Mouse (Mus musculus) right cerebral cortex, adult 18-20 months (tissue): ENCODE measurements around the gene Mpp1.

Experiments
- DNase-seq: peaks from one replicate; pipeline ENCODE4 v3.0.0; 2022; ENCODE audit warnings: mixed read lengths

Gene Mpp1

DNA sequence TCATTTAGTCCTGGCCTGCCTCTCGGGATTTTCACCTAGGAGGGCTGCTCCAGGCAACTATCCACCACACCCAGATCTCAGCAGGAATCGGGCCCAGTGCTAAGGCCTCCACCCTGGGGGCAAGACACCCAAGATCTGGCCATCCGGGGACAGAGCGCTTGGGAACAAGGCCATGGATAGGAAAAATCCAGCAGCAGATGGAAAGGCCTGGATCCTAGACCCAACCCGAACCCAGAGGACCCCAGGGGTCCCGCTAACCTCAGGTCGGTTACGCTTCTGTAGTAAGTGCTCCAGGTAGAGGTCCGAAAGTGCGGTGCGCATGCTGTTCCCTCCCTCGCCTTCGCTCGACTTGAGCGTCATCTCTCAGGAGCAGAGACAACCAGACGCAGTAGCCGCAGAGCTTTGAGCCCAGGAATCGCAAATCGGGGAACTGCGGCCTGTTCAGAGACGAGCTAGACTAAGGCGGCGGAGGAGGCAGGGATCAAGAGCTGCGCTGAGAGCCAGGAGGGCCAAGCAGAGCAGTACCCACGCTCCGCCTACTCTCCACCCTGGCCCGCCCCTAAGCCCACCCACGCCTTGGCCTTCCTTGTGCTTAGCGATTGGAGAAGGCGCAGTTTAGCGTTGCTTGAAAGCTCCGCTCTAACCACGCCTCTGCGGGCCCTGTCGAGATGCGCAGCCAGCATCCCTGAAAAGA is at the start of gene Mpp1:
TSS of gene Mpp1 (minus strand) at position 550 of the 694 bp plus-strand sequence.
- DNase-seq, result peak; percentile 76

DNA sequence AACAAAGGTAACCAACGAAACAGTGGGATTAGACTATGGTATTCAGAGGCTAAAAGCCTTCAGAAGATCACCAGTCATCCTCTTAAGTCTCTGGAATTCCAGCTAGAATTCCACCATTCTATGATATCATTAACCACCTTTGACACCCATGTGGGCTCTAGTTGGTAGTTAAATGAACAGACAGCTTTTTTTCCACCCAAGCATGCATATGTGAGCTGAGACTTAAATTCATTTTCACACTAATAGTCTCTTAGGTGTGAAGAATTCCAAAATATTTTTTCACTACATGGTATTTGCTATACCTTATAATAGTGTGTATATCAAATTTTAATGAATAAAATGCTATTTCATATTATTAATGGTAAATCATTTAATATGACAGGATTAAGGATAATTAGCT is 32.9 kb upstream of the Mpp1 start, which contains the start of gene Smim9:
TSS of gene Smim9 (minus strand) at position 101 of the 400 bp plus-strand sequence.
- no peak for DNase-seq

DNA sequence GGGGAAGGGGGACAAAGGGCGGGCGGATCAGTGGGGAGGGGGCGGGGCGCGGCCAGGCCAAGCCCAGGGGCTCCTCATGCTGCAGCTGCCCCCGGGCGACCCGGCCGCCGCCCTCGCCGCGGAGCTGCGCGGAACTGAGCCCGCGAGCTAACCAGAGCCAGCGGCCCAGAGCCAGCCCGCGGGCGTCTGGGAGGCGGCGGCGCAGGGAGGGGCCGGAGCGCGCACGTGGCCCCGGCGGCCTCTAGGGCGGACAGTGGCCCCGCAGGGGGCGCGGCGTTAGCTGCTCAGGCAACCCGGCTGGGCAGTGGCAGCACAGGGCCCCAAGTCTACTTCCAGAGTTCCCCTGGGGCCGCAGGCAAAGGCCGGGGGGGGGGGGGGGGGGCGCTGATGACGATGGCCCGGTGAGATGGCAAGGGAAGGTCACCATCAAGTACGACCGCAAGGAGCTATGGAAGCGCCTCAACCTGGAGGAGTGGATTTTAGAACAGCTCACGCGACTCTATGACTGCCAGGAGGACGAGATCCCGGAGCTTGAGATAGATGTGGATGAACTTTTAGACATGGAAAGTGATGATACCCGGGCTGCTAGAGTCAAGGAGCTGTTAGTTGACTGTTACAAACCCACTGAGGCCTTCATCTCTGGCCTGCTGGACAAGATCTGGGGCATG is 24.9 kb upstream of the Mpp1 start:
- peak; percentile 8 for DNase-seq

DNA sequence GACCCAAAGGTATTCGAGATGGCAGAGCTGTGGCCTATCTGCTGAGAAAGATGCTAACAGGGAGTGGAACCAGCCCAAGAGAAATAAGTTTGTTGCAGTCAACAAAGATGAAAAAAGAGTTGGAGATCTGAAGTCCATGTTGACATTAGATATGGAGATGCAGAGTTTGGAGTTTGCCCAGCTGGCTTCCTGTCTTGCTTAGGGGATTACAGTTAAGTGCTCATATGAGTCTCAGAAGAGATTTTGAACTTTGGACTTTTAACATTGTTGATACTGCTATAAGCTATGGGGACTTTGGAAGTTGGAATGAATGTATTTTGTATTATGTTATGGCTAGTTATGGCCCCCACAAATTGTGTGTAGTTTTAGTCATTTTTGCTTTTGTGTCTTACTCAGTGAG is 21.4 kb upstream of the Mpp1 start:
- DNase-seq, result no peak

DNA sequence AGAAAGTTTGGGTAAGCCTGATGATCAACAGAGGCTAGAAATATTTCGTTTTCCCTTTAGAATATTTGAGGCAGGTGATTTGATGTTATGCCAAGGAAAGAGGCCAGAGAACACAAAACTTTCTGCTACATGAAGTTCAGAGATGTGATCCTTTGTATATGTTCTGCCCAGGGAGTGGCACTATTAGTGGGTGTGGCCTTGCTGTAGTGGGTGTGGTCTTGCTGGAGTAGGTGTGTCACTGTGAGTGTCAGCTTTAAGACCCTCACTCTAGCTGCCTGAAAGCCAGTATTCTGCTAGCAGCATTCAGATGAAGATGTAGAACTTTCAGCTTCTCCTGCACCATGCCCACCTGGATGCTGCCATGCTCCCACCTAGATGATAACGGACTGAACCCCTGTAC is 19.5 kb upstream of the Mpp1 start:
- DNase-seq, result no peak

DNA sequence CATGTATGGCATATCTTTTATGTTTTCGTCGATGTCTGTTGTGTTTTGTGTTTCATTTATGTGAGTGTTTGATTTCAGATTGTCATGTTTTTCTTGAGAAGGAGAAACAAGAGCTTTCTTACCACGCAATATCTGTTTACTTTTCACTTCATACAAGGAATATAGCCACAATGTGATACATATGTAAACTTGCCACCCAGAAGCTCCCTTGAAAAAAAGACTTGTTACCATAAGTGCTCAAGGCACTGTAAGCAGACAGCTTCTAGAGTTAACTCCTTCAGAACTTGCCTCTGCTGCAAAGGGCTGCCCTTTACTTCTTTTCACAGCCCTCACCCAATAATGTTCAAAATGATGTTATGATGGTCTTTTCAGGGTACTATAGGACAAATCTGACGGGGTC is 17.6 kb upstream of the Mpp1 start:
- DNase-seq, result no peak

DNA sequence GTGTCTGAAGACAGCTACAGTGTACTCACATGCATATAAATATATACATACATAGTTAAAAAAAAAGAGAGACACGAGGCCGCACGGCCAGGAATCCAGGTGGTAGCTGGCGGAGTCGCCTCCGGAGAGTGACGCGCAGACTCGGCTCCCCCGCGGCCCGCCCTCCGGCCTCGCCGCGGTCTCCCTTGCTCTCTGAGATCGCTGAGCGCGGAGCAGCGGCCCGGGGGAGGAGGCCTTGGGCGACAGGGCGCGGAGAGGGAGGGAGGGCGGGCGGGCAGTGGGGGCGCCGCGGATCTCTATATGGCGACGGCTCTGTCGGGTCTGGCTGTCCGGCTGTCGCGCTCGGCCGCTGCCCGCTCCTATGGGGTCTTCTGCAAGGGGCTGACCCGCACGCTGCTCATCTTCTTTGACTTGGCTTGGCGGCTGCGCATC is 12.3 kb upstream of the Mpp1 start:
- peak; percentile 19 for DNase-seq

DNA sequence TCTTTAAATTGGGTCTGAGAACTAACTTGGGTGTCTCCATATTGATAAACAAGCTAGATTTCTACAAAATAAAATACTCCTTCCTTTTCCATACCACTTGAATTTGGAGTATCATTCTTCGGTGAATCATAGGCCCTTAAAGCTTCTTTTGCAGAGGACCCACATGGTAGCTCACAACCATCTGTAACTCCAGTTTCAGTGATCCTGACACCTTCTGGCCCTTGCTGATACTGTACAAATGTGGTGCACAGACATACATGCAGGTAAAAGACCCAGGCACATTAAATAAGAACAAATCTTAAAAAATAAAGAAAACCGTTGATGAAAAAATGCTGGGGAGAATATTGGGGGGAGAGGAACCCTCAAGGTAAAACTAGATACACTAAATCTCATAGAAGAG is 7.4 kb upstream of the Mpp1 start:
- no peak for DNase-seq

DNA sequence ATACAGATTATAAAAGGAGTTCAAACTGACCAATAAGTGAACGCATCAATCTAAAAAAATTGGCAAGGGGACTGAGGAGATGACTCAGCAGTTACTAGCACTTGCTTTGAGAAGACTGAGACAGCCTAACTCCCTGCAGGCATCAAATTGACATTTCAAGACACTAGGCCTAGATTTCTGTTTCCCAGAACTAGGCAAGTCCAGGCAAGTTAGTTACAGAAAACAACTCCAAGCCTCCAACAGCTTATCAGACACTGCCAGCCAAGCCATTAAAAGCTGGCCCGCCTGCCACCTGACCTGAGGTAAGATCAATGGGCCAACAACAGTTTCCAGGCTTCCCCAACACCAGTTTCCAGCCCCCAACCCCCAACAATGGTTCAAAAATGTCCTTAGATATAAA is 6.9 kb upstream of the Mpp1 start:
- no peak for DNase-seq

DNA sequence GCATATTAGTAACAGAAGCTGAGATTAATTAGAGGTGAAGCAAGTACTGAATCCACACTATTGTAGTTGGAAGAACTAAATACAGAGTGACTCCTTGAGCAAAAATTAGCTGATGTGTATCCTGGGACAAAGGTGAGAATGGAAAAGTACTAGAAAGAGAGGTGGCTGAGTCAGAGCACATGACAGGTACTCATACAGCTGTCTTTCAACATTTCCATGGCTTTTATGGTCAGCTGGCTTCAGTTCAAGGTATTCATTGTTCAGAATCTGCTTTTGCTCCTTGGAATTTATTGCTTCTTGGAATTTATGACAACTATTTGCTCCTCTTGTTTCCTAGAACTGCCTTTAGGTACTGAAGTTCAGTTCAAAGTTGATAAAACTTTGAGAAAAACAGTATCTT is 6.1 kb upstream of the Mpp1 start:
- DNase-seq, result no peak

DNA sequence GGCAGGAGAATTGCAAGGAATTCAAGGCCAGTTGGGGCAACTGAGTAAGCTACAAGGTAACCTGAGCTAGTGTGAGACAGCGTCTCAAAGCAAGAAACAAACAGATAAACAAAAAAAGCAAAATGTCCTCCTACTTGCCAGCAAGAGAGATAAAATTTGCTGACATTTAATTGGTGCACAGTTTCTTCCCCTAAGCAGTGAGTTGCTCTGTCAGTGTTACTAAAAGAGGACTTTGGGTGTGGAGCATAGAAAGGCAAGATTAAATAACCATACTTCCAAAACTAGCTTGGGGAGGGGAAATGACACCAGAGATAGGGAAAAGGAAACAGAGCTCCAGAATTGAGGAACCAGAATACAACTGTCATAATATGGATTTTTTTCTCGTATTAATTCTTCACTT is 1.3 kb downstream of the Mpp1 start:
- DNase-seq, result no peak

DNA sequence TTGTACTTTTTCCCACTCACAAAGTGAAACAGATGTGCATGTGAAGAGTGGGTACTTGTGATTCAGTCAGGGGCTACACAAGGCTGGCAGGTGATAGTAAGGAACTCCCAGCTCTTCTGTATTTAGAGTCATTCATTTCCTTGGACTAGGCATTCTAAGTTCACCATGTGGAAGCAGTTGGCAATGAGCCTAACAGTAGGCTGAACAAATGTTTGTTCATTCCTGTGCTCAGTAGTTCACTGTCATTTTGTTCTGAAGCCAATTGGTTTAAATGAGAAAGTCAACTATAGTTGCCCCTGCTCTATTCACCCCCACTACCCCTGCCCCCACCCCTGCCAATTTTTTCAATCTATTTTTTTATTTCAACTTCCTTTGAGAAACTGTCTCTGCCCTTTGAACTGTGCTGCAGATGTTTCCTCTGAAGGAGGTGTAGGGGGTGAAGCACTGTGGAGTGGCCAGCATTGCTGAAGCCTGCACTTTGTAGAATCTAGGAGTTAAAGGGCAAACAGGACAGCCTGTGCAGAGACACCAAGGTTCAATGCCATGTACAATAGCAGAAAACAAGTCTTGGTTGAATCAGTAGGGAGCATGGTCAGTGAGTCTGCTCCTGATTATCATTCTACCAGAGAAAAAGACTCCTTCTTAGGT is 2.4 kb downstream of the Mpp1 start:
- no peak for DNase-seq

DNA sequence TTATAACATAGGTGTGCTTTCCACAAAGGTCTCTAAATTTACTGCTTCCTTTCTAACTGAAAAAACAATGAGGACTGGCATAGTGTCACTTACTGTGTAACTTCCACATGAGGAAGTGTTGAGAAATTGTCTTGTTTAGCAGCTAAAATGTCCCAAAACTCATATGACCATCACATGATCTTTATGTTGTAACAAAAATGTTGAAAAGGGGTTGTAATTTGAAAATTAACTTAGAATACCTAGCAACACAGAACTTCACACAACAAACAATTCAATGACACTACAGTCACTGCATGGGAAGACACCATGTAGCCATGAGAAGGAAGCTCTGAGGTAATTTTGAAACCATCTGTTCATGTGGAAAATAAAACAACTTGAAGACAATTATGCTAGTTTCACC is 3.9 kb downstream of the Mpp1 start:
- no peak for DNase-seq

DNA sequence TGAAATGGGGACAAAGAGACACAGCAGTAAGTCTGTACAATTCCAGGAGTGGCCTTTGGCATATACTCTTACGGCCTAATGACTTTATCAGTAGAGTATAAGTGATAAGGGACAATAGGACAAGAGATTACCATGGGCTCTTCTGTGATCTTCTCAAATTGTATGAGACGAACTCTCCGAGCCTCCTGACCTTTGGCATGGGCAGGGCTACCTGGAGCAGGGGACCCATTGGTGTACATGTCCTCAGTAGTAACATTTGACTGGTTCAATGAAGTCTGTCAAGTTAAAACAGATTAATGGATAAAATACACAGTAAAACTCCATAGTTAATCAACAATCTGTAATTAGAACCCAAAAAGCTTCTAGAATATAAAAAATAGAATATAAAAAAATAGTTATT is 5.2 kb downstream of the Mpp1 start:
- no peak for DNase-seq

DNA sequence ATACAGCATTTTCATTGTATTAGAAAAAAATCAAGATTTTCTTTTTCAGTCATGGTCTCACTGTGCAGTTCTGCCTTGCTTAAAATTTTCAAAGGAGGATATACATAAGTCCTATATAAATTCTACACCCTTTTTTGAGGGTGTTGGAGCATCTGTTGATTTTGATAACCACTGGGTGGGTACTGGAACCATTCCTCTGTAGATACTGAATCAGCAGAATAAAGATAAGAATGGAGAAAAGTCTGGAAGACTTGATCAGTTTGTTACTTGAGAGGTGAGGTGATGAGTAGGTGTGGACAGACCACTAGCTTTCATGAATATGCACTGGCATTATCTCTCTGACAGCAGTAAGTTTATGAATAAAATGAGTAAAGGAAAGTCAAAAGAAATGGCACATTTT is 15.3 kb downstream of the Mpp1 start:
- DNase-seq, result no peak

DNA sequence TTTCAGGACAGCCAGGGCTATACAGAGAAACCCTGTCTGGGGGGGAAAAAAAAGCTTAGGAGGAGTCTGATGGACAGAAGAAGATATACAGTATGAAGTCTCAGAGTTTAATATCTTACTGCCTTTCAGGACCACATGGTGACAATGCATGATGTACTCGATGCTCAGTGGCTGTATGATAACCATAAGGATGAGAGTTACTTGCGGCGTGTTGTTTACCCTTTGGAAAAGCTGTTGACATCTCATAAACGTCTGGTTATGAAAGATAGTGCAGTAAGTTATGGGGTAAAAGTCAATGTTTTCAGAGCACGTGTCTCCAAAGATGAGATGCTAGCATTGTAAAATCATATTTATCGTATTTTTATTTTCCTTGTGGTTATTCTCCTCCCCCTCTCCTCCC is 28.5 kb downstream of the Mpp1 start:
- no peak for DNase-seq

DNA sequence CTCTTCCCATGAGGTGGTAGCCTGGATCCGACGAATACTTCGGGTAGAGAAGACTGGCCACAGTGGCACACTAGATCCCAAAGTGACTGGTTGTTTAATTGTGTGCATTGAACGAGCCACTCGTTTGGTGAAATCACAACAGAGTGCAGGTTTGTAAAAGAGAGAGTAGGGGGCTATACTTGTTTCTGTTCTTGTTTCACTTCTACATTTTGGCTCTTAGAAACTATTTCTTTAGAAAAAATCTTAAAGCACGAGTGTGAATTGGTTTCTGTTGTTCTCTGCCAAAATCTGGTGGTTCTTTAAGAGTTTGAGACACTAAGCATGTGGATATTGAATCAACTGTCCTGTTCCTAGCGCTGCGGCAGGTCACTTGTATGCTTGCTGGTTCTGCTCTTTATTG is 32.0 kb downstream of the Mpp1 start:
- DNase-seq, result no peak

DNA sequence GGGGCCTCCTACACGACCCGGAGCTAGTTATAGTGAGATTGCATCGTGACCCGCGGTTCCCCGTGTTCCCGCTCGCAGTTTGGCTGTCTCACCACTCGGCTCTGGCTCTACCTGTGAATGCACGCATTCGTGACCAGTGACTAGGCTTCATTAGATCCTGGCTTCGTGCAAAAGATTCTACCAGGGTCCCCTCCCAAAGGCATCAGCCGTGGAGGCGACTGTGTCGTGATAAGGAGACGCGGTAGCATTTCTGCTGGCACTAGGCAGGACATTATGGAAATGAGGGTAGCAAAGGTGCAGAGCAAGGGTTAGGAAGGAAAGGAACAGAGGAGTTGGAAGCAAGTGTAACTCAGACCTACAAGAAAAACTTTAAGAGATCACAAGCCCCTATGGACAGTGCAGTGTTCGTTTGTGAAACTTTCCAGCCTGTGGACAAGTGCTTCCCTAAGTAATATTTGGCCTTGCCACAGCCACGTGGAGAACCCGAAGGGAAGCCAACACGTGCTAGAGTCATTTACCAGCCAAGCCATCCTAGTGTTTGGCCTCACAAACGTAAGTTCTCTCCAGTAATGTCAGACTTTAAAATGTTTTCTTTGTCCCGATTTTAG is 34.5 kb downstream of the Mpp1 start:
- DNase-seq, result no peak

DNA sequence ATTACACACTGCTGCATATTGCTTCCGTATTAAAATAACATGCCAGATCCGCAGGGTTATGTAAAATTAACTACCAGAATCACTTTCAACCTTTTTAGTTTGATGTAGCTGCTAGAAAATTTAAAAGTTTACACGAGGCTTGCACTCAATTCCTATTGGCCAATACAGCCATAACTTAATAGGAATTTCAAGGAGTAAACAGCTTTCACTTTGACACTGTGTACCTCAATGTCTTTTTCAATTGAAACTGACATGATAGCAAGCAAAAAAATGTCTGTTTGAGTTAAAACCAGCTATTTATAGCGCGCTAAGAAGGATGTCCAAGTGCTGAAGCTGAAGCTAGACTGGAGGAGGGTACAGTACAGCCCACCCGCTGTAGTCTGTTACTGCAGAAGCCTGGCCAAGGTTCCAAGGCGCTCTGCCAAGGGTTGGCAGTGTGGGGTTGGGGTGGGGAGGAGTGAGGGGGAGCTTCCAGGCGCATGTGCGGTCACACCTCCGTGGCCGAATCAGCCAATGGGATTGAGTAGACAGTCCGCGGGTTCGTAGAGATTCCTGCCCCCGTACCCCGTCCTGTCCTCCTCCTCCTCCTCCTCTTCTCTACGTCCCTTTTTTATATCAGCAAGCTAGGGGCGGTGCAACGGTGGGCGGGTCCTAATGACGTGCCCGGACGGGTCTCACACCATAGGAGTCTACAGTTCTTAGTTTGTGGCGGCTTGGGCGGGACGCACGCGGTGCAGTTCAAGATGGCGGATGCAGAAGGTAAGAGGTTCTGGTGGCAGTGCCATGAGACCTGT is 35.2 kb downstream of the Mpp1 start, which contains the start of gene Dkc1:
TSS of gene Dkc1 (plus strand) at position 486 of the 794 bp plus-strand sequence.
- peak; percentile 92 for DNase-seq

DNA sequence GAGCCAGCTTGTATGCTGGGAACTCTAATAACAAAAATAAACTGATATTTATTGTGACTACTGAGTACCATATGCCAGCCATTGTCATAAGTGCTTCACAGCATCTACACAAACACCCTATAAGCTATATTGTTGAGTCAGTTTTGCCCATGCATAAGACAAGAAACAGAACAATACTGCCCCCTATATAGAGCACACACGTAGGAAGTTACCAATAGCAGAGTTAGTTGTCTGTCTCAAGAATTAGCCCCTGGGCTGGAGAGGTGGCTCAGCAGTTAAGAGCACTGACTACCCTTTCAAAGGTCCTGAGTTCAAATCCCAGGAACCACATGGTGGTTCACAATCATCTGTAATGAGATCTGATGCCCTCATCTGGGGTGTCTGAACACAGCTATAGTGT is 45.2 kb downstream of the Mpp1 start:
- no peak for DNase-seq

DNA sequence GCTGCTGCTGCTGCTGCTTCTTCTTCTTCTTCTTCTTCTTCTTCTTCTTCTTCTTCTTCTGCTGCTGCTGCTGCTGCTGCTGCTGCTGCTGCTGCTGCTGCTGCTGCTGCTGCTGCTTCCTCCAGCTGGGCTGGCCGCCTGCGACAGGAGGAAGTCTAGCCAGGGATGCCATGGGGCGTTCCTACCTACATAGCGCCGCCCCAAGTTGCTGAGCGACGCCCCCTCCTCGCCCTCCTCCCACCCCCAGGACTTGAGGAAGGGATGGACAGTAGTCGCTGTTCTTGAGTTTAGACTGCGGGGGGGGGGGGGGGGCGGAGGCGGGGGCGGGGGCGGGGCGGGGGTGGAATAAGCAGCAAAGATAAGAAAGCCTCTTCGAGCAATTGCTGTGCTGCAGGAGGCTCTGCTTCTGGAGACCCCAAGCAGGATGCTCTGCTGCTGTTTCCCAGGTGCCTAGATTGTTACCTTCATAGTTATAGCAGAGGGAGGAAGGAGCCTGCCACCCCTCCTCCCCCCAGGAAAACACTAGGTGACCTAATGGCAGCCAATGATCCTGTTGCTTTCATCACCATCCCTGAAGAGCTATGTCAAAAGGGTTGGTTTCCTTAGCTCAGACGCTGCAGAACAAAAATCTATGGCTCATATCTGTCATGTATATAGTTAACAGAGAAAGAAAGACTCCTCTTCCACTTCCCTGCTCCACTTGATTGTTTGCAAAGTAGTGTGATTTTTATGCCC is 45.9 kb downstream of the Mpp1 start, which contains the start of gene Gab3:
TSS of gene Gab3 (minus strand) at position 685 of the 735 bp plus-strand sequence.
- peak; percentile 55 for DNase-seq
